In the genomic region with DNA sequence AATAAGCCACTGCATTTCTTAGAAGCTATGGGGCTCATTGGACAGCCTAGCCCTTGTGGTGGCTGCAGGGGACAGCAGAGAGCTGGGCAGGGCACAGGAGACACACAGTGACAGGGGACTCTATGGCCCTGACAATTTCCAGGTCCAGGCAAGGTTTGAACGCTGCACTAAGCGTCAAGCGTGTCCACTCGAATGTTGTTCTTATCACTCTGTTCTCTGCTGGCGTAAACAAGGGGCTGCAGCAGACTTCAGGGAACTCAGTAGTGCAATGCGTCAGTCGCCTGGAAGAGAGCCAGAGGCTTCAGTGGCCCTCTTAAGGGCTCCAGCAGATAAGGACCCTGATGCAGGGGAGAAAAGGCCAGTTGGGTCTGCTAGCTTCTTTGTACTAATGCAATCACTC, we compare ENCODE assay signal across 12 mouse cellular contexts. TPM values are rescaled to one million over a fixed set of nuclear protein-coding genes. Genes with fewer than 3 reads are reported as not detected.
DNase-seq lines count a peak whose midpoint lies in the region; ATAC-seq lines count a peak whose summit lies in the region.
"Had no signal": no experiment of that assay in that cellular context is flagged by ENCODE, and none has a peak within 500 bp of the region (broad histone marks: within the 10 kb centered on the region; RNA-seq: fewer than 3 reads in every experiment).

No protein-coding gene starts in this region.

- WGBS in heart, embryonic 14.5 days, result under 1% methylated on average over 7 of the region's 7 CpGs

- intact Hi-C loops in heart, postnatal 36 days (cut with DNase I), result no loop called here

- peak overlapping the region; percentile 35 for H3K4me2 ChIP-seq in heart, embryonic 14.5 days (ENCODE audit: low read length)
- H3K4me2 ChIP-seq: limb, embryonic 12.5 days had no signal

- peaks cover 37 to 52% of the 10 kb centered on the region in 2 experiments for H3K4me1 ChIP-seq in heart, embryonic 14.5 days (ENCODE audit: control insufficient read depth in 2 of 2, insufficient read depth in 2 of 2, low read length in 2 of 2)

- H3K27ac ChIP-seq in heart, embryonic 14.5 days (replicated peaks in 1 of 2; ENCODE audit: control insufficient read depth in 1 of 2, insufficient read depth in 1 of 2, low read depth in 2 of 2, low read length in 2 of 2), result peak overlapping the region; percentile 68 to 71
- H3K27ac ChIP-seq: forebrain, embryonic 10.5 days; limb, embryonic 12.5 days had no signal

- peaks cover 6% of the 10 kb centered on the region; the same call in 1 of the 2 replicates for H3K36me3 ChIP-seq in heart, embryonic 14.5 days (ENCODE audit: control insufficient read depth, insufficient read depth, low read length)
- H3K36me3 ChIP-seq: limb, embryonic 12.5 days had no signal

- H3K9ac ChIP-seq in heart, embryonic 14.5 days (ENCODE audit: low read length), result no peak overlapping the region
- H3K9ac ChIP-seq: limb, embryonic 12.5 days had no signal

- DNase-seq in heart, adult 18-20 months, result peak; percentile 72 to 75
- no peak for DNase-seq in heart, postnatal 36 days
- DNase-seq in ovary, adult 18-20 months (ENCODE audit: low spot score), result peak; percentile 57
- DNase-seq in ovary, postnatal 10 days (ENCODE audit: low spot score), result no peak
- DNase-seq in frontal cortex, postnatal 10 days (ENCODE audit: low spot score in 2 of 2), result no peak
- DNase-seq: embryo, embryonic 11 days had no signal

- ATAC-seq in heart, embryonic 14.5 days (ENCODE audit: insufficient number of reproducible peaks, insufficient read depth, low FRiP score, low read depth), result peak; percentile 85
- ATAC-seq in megakaryocyte-erythroid progenitor cell, adult 5-6 weeks (replicated peaks; ENCODE audit: low FRiP score, low TSS enrichment, poor library complexity, severe bottlenecking), result peak; percentile 4; the same call in 1 of the 2 replicates
- no peak for ATAC-seq in granulocyte monocyte progenitor cell, adult 5-6 weeks (replicated peaks; ENCODE audit: poor library complexity, severe bottlenecking)
- ATAC-seq: midbrain, embryonic 16.5 days had no signal

- peaks cover 10% of the 10 kb centered on the region; the same call in 1 of the 2 replicates for H3K27me3 ChIP-seq in heart, embryonic 14.5 days (ENCODE audit: control insufficient read depth, insufficient read depth, low read length)

- H3K9me3 ChIP-seq in heart, embryonic 14.5 days (ENCODE audit: control insufficient read depth, low read length), result no peaks in the 10 kb centered on the region
- H3K9me3 ChIP-seq: forebrain, embryonic 10.5 days; limb, embryonic 12.5 days had no signal

- no peak overlapping the region for H3K4me3 ChIP-seq in heart, embryonic 14.5 days (ENCODE audit: control insufficient read depth in 1 of 2, insufficient read depth in 1 of 2, low read depth in 1 of 2, low read length in 2 of 2)
- H3K4me3 ChIP-seq: forebrain, embryonic 10.5 days; limb, embryonic 12.5 days had no signal

RNA-seq across cellular contexts. Expression of a gene that starts 24.7 kb away (rescaled TPM):
- total RNA-seq in heart, adult 18-20 months (2021), result 10 to 100 TPM; 26.7 to 34.9 TPM
- 10 to 100 TPM; 32.0 to 35.5 TPM for total RNA-seq in heart, postnatal 36 days (2021)
- 70.5 and 78.1 TPM in 2 replicates for polyA plus RNA-seq in heart, embryonic 14.5 days (2014; fragmentation: Nextera tagmentation; extraction: Ambion mirVana)
- 10.7 and 21.3 TPM in 2 replicates for total RNA-seq in megakaryocyte-erythroid progenitor cell, adult 5-6 weeks (2014; fragmentation: Nextera tagmentation)
- 5.1 and 7.7 TPM in 2 replicates for total RNA-seq in megakaryocyte-erythroid progenitor cell, adult 5-6 weeks (2017)
- total RNA-seq in granulocyte monocyte progenitor cell, adult 5-6 weeks (2014; fragmentation: Nextera tagmentation), result 16.7 and 34.8 TPM in 2 replicates
- total RNA-seq in granulocyte monocyte progenitor cell, adult 5-6 weeks (2017), result 8.2 and 12.7 TPM in 2 replicates

Comparison
In these comparisons a context has a peak if more than half of its experiments do, and no peak if none do; other contexts are left out.
1. DNase-seq: peak in heart, adult 18-20 months (2 of 2) and ovary, adult 18-20 months (single experiment); none in heart, postnatal 36 days (0 of 2), ovary, postnatal 10 days (single experiment) and frontal cortex, postnatal 10 days (0 of 2).